Mouse (Mus musculus) forebrain, postnatal 0 days (tissue): ENCODE measurements at regions not wholly inside any gene's neighbourhood (a gene's known extent, or its start where the extent isn't known, plus 50 kb on each side); places are given as distances from the start of the nearest gene placed in this dataset.

ENCODE experiments used
- ATAC-seq: fragments of 200-750 bp; cut with Nextera tagmentation; 2 replicates; pipeline ENCODE4 v1.8.0; 2017; ENCODE audit warnings: mild to moderate bottlenecking, moderate library complexity
- DNase-seq: peaks from one replicate; pipeline ENCODE4 v3.0.0-alpha.2; 2015
- H3K27ac ChIP-seq: fragments of 300-500 bp; sonication (generic); 2 replicates; pipeline ENCODE4 v1.5.1; 2014; ENCODE audit warnings: low read depth, mild to moderate bottlenecking, antibody characterized with exemption, low read length, moderate library complexity, mixed read lengths
- H3K27me3 ChIP-seq: fragments of 300-500 bp; sonication (generic); 2 replicates; pipeline ENCODE4 v1.6.1; 2014; ENCODE audit warnings: mild to moderate bottlenecking, low read length, mixed read lengths; ENCODE audit not compliant: insufficient read depth
- H3K36me3 ChIP-seq: fragments of 300-500 bp; sonication (generic); 2 replicates; pipeline ENCODE4 v1.6.1; 2014; ENCODE audit warnings: mild to moderate bottlenecking, moderate library complexity; ENCODE audit not compliant: insufficient read depth
- H3K4me1 ChIP-seq: fragments of 300-500 bp; sonication (generic); 2 replicates; pipeline ENCODE4 v1.6.1; 2014; ENCODE audit warnings: antibody characterized with exemption; ENCODE audit not compliant: insufficient read depth
- H3K4me2 ChIP-seq: fragments of 300-500 bp; sonication (generic); 2 replicates; pipeline ENCODE4 v1.6.1; 2014; ENCODE audit warnings: low read depth, mild to moderate bottlenecking, moderate library complexity
- H3K4me3 ChIP-seq: fragments of 300-500 bp; sonication (generic); 2 replicates; pipeline ENCODE4 v1.5.1; 2014; ENCODE audit warnings: low read depth, low read length, mixed read lengths
- H3K9ac ChIP-seq: fragments of 300-500 bp; sonication (generic); 2 replicates; pipeline ENCODE4 v1.6.1; 2014; ENCODE audit warnings: mild to moderate bottlenecking
- H3K9me3 ChIP-seq: fragments of 300-500 bp; sonication (generic); 2 replicates; pipeline ENCODE4 v1.6.1; 2016; ENCODE audit warnings: low read length
- CTCF ChIP-seq: sonication (generic); IDR thresholded peaks from 2 replicates; pipeline ENCODE4 v1.5.1; 2016; ENCODE audit warnings: antibody characterized with exemption, control low read depth, low read depth
- WGBS: fragments of 180-500 bp; shearing (Covaris S2); extraction: QIAGEN DNeasy Blood & Tissue Kit; methylation state at CpG from one replicate; pipeline ENCODE4 v1.1.7; 2014; 5-methylcytosine and 5-hydroxymethylcytosine counted together

- no peak overlapping the region for H3K4me3 ChIP-seq
- 29% methylated on average over 5 of the region's 5 CpGs for WGBS
Observed at GRCm38 (mm10) chr12:9251772-9252171, 222.0 kb downstream of the Ttc32 start.

DNA sequence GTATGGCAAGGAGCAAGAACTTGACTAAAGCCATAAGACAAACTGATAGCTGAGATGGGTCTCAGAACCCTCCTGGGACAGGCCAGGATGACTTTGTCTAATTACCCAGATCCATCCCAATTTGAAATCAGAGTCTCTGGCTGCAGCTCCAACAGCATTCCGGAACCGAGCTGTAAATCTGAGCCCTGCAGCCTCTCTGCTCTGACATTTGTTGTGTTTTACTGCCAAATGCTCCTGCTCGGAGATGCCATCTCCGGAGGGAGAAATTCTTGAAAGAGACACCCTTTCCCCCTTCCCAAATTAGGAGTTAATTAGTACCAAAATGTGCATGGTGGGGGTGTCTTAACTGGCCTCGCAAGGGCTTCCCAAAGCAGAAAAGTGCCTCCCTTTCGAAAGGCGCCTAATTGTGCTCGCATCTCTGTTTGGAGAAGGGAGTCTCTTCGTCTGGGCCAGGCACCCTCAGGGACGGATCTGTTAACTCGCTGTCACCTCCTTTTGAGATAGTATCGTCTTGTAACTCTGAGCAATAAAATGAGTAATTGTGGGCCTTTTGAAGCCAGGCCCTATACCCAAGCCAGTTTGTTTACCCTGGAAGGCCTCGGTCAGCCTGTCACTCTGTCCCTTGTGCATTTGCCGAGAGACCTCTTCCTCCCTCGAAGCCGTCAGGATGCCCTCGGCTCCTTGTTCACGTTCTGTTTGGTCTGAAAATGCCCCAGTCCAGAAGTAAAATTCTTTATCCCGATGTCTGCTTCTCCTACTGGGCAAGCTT lies 223.7 kb downstream of the Ttc32 start:
- WGBS = 41% methylated on average over 19 of the region's 19 CpGs
- Histone ChIP-seq H3K27me3 (no peaks in the 10 kb centered on the region), H3K27ac (no peak overlapping the region), H3K36me3 (no peaks in the 10 kb centered on the region), H3K4me3 (no peak overlapping the region), H3K4me2 (no peak overlapping the region), H3K9ac (no peak overlapping the region), H3K9me3 (no peaks in the 10 kb centered on the region), H3K4me1 (0 out of 2 replicates have a peak, but pooled peaks cover 3% of the 10 kb centered on the region)
- ATAC-seq = peak; percentile 42; the same call in 1 of the 2 replicates
- TF ChIP-seq CTCF = no peak
- no peak for DNase-seq

More at GRCm38 (mm10) chr12:9251772-9252171, 222.0 kb downstream of the Ttc32 start:
- Histone ChIP-seq H3K9me3 (no peaks in the 10 kb centered on the region), H3K27ac (no peak overlapping the region), H3K36me3 (no peaks in the 10 kb centered on the region), H3K4me1 (0 out of 2 replicates have a peak, but pooled peaks cover 3% of the 10 kb centered on the region), H3K4me2 (no peak overlapping the region), H3K9ac (no peak overlapping the region), H3K27me3 (no peaks in the 10 kb centered on the region)
- peak; percentile 58 for TF ChIP-seq CTCF
- no peak for DNase-seq
- 0 out of 2 replicates have a peak, but pooled peaks have one; percentile 42 for ATAC-seq

DNA sequence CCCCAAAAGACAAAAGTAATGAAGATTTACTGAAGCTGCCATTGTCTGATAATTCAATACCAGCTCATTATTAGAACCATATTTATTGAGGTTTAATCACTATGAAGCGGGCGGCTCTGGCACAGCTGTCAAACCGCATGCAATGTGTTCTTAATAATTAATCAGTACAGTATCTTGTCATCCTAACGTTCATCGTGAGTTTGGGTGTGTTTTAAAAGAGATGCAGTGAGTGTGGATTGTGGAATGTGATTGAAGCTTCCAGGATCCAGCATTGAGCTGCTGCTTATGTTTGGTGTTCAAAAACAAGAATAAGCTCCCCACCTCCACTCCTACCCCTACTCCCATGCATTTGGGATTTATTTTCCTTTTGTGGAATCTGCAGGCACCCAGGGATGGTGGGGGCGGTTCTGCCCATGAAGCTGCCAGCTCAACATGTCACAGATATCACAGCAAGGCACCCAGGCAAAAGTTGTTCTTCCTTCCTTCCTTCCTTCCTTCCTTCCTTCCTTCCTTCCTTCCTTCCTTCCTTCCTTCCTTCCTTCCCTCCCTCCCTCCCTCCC lies 224.6 kb downstream of the Ttc32 start:
- DNase-seq = no peak
- 25% methylated on average over 6 of the region's 6 CpGs for WGBS
- peak; percentile 14; the same call in 1 of the 2 replicates for ATAC-seq
- Histone ChIP-seq H3K4me3 (no peak overlapping the region), H3K36me3 (no peaks in the 10 kb centered on the region), H3K9ac (no peak overlapping the region), H3K27ac (no peak overlapping the region), H3K9me3 (no peaks in the 10 kb centered on the region), H3K4me1 (0 out of 2 replicates have a peak, but pooled peaks cover 3% of the 10 kb centered on the region), H3K27me3 (no peaks in the 10 kb centered on the region), H3K4me2 (no peak overlapping the region)
- TF ChIP-seq CTCF = no peak

DNA sequence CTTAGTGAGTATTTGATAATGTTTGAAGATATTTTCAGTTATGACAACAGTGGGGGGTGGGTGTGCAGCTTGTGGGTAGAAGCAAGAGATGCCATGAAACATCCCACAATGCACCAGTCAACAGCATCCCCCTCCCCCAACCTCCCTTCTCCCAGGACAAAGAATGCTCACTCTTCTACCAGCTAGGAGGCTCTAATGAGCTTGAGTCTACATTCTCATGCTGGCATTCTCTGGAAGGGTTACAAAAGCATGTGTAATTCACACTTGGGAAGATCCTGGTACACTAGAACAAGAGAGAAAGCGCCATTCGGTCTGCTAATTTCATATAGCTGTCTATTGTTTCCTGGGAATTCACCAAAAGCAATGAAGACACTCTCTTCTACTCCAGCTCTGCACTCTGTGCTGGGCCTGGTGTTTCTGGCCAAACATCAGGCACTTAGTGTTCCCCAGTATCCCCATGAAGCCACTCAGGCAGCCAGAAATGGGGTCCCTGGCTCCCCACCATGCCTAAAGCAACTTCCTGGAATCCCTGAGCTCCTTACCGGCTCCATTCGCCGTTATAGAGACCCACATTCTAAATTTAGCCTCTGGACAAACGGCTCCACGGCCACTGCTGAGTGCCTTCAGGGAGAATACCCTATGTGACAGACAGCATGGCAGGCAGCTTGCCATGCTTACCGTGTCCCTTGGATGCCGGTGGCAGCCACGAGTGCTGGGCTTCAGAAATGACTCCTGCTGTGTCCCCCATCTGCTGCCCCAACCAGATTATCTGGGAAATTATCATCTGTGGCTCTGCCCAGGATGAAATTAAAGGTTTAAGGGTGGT lies 226.1 kb downstream of the Ttc32 start:
- no peaks in the 10 kb centered on the region for H3K36me3 ChIP-seq
- H3K4me1 ChIP-seq = 0 out of 2 replicates have a peak, but pooled peaks cover 3% of the 10 kb centered on the region
- 66% methylated on average over 10 of the region's 10 CpGs for WGBS
- no peak overlapping the region for H3K4me2 ChIP-seq
- no peak overlapping the region for H3K27ac ChIP-seq
- no peak for TF ChIP-seq CTCF
- no peak for ATAC-seq
- H3K27me3 ChIP-seq = no peaks in the 10 kb centered on the region
- no peak for DNase-seq
- H3K9me3 ChIP-seq = no peaks in the 10 kb centered on the region
- no peak overlapping the region for H3K9ac ChIP-seq
- no peak overlapping the region for H3K4me3 ChIP-seq

- 0 out of 2 replicates have a peak, but pooled peaks cover 3% of the 10 kb centered on the region for H3K4me1 ChIP-seq
- no peaks in the 10 kb centered on the region for H3K9me3 ChIP-seq
- H3K27me3 ChIP-seq = no peaks in the 10 kb centered on the region
- no peak overlapping the region for H3K9ac ChIP-seq
- no peak overlapping the region for H3K4me3 ChIP-seq
- ATAC-seq = no peak
- H3K27ac ChIP-seq = no peak overlapping the region
- DNase-seq = no peak
- TF ChIP-seq CTCF = no peak
- H3K4me2 ChIP-seq = no peak overlapping the region
- no peaks in the 10 kb centered on the region for H3K36me3 ChIP-seq
Observed at GRCm38 (mm10) chr12:9256487-9256820, 226.7 kb downstream of the Ttc32 start.

DNA sequence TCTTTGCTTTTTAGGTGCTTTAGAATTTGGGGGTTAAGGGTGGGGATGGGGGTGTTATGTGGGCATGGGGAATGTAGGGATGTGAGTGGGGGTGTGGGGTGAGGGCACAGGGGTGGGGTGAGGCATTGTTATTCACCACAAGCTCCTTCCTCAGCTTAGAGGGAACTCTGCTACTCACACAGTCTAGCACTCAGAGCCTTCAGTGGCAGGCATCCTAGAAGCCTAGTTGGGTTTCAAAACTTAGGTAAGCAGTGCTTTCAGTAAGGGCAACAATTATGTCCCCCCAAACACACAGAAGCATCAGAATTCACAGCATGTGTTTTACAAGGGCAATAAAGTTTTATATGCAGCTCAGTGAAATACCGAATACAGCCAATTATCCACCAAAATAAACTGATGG lies 228.4 kb downstream of the Ttc32 start:
- no peak for TF ChIP-seq CTCF
- no peak overlapping the region for H3K27ac ChIP-seq
- DNase-seq (no peak), ATAC-seq (no peak)
- H3K9ac ChIP-seq = no peak overlapping the region
- H3K36me3 ChIP-seq = no peaks in the 10 kb centered on the region
- no peak overlapping the region for H3K4me3 ChIP-seq
- no peaks in the 10 kb centered on the region for H3K9me3 ChIP-seq
- 61% methylated on average over 1 of the region's 1 CpGs for WGBS
- H3K4me1 ChIP-seq = 0 out of 2 replicates have a peak, but pooled peaks cover 3% of the 10 kb centered on the region
- H3K4me2 ChIP-seq = no peak overlapping the region
- H3K27me3 ChIP-seq = no peaks in the 10 kb centered on the region
